Mouse (Mus musculus) E14TG2a.4 (cell line): ENCODE measurements around the gene Rph3a.

Experiments
- CTCF ChIP-seq: conservative IDR thresholded peaks from 2 replicates; pipeline ENCODE4 v1.5.1; 2014; ENCODE audit warnings: low read length
- POU5F1 ChIP-seq: IDR thresholded peaks from 2 replicates; pipeline ENCODE4 v1.6.1; 2014; ENCODE audit warnings: low read length, borderline replicate concordance

- no peak for TF ChIP-seq CTCF
- no peak for TF ChIP-seq POU5F1
Observed at GRCm38 (mm10) chr5:121039465-121039864, 29.6 kb upstream of the Rph3a start.
